Mouse (Mus musculus) kidney, adult 2 months (tissue): ENCODE measurements around the gene Slc25a17.

Experiments
- CTCF ChIP-seq: fragments of 200-500 bp; conservative IDR thresholded peaks from 2 replicates; pipeline ENCODE4 v1.5.1; 2011; ENCODE audit warnings: low read depth, mild to moderate bottlenecking, control low read depth, low read length, moderate library complexity, mixed read lengths; ENCODE audit not compliant: insufficient read depth, insufficient read length
- POLR2A ChIP-seq: fragments of 200-500 bp; IDR thresholded peaks from one replicate; pipeline ENCODE4 v1.6.1; 2011; ENCODE audit warnings: low read depth, low read length, control low read depth

GRCm38 (mm10) chr15:81302151-81302808 is 58.3 kb downstream of the Slc25a17 start:
- TF ChIP-seq CTCF = peak; percentile 50
- TF ChIP-seq POLR2A = no peak
